Mouse (Mus musculus): ENCODE results near the gene Epb41l3.

Gene Epb41l3

DNA sequence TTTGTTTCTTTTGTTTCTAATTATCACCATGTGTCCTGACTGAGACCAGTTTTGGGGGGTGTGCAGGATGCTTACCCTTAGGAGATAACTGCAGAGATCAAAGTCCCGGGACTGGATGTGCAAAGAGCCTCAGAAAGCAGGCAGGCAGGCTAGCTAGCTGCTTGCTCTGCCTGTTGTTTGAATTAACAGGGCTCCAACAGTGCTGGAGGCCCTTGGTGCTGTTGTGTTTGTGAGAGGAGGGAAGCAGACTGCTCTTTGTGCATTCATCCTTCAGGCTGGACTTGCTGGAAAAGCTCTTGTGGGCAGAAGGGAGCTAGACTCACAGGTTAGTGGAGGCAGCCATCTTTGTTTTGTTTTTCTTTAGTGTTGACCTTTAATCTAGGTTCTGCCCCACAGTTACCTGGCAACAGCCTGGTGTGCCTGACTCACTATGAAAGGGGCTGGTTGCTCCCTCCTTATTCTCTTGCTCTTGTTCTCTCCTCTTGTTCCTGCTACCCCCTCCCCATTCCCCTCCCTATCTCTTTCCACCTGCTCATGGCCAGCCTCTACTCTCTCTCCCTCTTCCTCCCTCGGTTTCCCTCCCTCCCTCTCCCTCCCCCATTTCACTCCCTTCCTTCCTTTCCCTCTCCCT, 117.5 kb downstream of the Epb41l3 start:
- DNase-seq = no peak

GRCm38 (mm10) chr17:69194599-69194998, 119.1 kb downstream of the Epb41l3 start:
- DNase-seq = no peak

DNA sequence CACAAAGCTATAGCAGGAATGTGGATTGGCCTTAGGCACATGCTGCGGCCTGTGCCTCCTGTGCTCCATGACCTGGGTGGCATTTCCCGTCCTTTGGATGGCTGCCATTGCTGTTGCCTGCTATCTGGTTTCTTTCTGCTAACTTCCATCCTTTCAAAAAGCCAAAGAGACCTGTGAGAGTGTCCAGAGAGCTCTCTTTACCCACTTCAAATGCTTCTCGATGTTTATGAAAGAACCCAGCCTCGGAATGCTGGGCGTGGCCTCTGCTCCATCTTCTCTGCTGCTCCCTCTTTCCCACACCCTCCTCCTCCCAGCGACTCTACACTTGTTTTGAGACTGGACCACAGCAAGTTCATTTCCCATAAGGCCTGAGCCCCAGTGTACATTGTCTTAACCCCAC, 120.3 kb downstream of the Epb41l3 start:
- no peak for DNase-seq

DNA sequence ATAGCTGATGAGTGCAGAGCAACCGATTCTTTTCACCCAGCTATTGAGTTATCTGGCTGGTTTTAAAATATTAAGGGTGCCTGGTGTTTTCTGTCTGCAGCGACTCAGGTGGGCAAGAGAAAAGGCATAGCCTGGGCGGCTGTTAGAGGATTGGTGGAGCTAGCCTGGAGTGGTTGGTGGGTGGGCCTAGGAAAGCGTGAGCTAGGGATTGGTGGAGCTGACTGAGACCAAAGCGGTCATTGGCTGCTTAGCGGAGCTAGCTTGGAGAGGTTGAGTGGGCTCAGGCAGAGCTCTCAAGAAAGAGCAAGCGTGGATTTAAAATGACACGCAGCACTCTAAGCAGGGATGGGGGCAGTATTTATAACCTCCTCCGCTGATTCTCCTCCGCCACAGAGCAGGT, 121.2 kb downstream of the Epb41l3 start:
- DNase-seq = no peak

- DNase-seq = no peak
These were observed 123.3 kb downstream of the Epb41l3 start for GRCm38 (mm10) chr17:69198805-69199204.

DNA sequence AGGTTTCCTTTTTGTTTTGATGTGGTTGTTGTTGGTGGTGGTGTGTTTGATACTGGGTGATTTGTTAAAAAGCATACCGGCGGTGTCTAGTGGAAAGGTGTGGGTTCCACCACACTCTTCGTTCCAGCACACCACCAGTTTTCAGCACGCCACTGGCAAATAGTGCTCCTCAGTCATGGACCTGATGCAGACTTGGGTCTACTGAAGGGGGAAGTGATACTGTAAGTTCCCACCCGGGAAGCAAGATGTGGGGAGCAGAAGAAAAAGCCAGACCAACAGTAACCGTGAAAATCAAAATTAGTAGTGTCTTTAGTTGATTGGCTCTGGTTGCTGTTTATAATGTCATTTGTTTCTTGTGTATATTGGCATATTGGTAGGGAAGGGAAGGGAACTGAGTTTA, 124.3 kb downstream of the Epb41l3 start:
- DNase-seq = no peak

DNA sequence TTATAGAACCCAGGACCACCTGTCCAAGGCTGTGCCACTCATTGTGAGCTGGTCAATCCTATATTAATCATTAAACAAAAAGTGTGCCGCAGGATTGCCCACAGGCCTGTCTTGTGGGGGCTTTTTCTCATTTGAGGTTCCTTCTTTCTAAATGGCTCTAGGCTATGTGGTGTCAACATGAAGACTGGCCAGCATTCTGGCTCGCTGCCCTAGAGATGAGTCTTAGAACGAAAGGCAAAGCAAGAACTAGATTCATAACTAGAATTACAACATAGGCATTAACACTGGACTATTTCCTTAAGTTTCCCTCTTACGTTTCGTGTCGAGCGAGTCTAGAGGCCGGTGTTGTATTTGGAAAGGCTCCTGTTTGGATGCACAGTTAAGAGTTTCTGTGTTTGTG, 125.5 kb downstream of the Epb41l3 start:
- no peak for DNase-seq

GRCm38 (mm10) chr17:69205282-69205999, 130.0 kb downstream of the Epb41l3 start:
- no peak for DNase-seq

DNA sequence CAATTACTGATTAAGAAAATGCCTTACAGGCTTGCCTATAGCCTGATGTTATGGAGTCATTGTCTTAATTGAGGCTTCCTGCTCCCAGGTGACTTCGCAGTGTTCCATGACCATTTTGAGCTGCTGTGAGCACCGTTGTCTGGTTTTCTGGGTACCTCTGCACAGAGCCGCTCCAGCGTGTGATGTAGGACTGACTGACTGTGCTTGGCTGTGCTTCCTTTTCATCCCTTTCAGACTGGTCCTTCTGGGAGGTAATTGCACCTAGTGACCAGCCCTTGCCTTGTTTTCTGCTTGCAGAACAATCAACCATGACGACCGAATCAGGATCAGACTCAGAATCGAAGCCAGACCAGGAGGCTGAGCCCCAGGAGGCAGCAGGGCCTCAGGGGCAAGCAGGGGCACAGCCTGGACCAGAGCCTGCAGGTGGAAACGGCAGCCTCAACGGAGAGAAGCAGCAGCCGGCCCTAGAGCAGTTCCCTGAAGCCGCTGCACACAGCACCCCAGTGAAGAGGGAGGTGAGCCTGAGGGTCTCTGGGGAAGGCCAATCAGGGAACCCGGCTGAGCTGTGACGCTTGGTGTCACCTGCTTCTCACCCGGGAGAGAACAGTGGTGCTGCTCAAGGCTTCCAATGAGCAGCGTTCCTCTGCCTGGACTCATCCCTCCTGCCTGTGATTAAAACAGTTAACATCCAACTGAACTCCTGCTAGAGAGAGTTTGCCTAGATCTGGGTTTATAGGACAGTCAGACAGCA, 132.3 kb downstream of the Epb41l3 start:
- no peak for DNase-seq

GRCm38 (mm10) chr17:69211065-69211464, 135.6 kb downstream of the Epb41l3 start:
- DNase-seq = no peak

GRCm38 (mm10) chr17:69216120-69216519, 140.6 kb downstream of the Epb41l3 start:
- DNase-seq = no peak

- DNase-seq = no peak
These were observed 145.4 kb downstream of the Epb41l3 start for GRCm38 (mm10) chr17:69220849-69221248.

DNA sequence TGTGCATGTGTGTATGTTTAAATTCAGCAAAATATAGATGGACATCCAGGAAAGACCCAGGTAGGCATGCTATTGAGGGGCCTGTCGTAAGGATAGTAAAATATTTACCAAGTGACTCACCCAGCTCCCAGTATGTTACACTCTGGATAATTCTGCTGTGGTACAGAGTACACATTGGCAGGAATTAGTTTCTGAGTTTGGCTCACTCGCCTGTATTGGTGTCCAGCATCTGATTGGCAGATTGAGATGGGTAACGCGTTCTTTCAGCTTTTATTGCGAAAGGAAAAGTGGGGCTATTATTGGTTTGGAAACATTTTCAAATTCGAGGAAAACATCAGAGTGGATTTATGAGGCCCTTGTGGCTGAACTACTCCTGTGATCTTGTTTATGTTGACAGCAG, 145.9 kb downstream of the Epb41l3 start:
- DNase-seq = no peak

DNA sequence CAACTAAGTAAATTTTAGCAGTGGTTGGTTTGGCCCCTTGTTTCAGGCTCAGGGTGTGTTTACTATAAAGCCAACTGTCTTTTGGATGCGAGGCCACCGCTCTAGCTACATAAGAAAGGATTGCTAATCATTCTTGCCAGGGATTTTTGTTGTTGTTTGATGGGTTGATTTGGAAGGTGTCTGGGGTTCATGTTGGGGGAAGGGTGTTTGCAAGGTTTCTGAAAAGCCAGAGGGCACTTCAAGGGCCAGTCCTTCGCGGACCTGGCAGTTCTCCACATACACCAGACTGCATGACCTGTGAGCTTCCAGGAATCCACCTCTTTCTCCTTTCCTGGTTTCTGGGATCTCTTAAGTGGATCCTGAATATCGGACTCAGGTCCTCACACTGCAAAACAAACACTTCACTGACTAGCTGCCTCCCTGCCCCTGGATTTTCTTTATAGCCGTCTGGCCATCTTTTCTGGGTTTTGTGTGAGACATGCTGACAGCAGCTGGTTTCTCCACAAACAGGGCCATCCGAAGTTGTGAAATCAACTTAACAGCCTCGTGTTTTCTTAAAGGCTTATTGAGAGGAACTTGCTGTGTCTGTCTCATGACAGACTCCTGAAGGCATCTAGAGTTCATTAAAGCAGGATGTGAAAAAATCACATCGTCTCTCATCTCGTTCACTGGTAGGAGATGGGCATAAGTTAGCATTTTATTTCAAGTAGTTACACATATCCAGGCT, 146.6 kb downstream of the Epb41l3 start:
- DNase-seq = no peak

DNA sequence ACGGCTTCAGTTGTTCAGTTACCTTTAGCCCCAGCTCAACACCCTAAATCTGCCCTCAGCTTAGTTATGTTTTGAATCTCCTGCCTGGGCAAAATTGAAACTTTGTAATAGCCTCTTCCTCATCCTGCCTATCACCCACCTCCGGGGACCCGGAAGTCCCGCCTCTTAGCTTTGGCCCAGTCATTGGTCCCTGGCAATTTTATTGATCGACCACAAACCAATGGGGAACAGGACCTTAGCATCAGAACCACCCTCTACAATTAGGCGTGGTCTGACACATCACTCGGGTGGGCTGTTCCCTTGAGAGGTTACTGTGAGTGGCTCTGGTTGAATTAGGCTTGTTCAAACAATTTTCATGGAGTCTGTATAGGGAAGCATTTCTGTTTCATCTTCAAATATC, 150.5 kb downstream of the Epb41l3 start:
- no peak for DNase-seq

DNA sequence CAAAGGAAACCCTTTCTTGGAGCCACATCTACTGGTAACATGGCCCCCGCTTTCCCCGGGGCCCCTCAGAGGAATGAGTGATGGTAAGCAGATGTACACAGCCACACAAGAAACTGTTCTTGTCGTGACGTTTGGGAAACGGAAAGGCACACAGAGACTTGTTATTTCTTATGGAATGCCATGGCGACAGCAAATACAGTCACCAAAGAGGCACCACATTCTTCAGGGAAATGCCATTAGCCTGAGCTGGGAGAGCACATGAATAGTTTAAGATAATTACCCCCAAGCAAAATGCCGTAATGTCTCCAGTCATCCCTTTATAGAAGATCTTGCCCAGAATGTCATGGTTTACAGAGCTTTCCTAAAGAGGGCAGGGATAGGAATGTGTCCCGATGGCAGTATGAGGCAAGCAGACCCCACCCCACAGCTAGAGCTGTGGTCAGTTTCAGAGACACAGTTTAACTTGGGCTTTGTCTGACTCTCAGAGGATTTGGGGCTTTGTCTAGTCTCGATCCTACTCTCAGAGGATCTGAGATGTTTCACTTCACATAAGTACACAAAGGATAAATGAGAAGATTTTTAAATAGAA, 152.0 kb downstream of the Epb41l3 start:
- no peak for DNase-seq

- DNase-seq = no peak
These were observed 154.0 kb downstream of the Epb41l3 start for GRCm38 (mm10) chr17:69229451-69229850.

- DNase-seq = no peak
These were observed 154.7 kb downstream of the Epb41l3 start for GRCm38 (mm10) chr17:69230131-69230621.

GRCm38 (mm10) chr17:69231360-69231759, 155.9 kb downstream of the Epb41l3 start:
- DNase-seq = no peak

GRCm38 (mm10) chr17:69237172-69237571, 161.7 kb downstream of the Epb41l3 start:
- no peak for DNase-seq

- no peak for DNase-seq
These were observed 163.4 kb downstream of the Epb41l3 start for GRCm38 (mm10) chr17:69238810-69239373.

GRCm38 (mm10) chr17:69239423-69239822, 163.9 kb downstream of the Epb41l3 start:
- no peak for DNase-seq
